Mouse (Mus musculus) ES-Bruce4 (cell line): ENCODE measurements around the gene 3110009E18Rik. TPM values are rescaled to one million over a fixed set of nuclear protein-coding genes. Genes with fewer than 3 reads are reported as not detected.
"Not testable (repeated sequence)": the region's sequence is repeated elsewhere in the genome, so short reads cannot be mapped to it uniquely, and the experiment has no call there.

Experiments
- H3K27ac ChIP-seq: 2 replicates; pipeline ENCODE4 v1.5.1; 2012; ENCODE audit warnings: low read length, inconsistent platforms; ENCODE audit not compliant: insufficient read depth
- H3K27me3 ChIP-seq: 2 replicates; pipeline ENCODE4 v1.6.1; 2012; ENCODE audit warnings: mild to moderate bottlenecking, low read length, inconsistent platforms; ENCODE audit not compliant: control insufficient read depth, poor library complexity, insufficient read depth, severe bottlenecking
- H3K36me3 ChIP-seq: 2 replicates; pipeline ENCODE4 v1.6.1; 2012; ENCODE audit warnings: inconsistent platforms, mild to moderate bottlenecking, low read length, moderate library complexity; ENCODE audit not compliant: control insufficient read depth, poor library complexity, insufficient read depth, severe bottlenecking
- H3K4me1 ChIP-seq: one replicate; pipeline ENCODE4 v1.8.1; 2011; ENCODE audit warnings: low read length; ENCODE audit not compliant: control insufficient read depth, insufficient read depth
- H3K4me3 ChIP-seq: 2 replicates; pipeline ENCODE4 v1.5.1; 2011; ENCODE audit warnings: low read depth, mild to moderate bottlenecking, low read length
- H3K9ac ChIP-seq: 2 replicates; pipeline ENCODE4 v1.6.1; 2012; ENCODE audit warnings: low read depth, mild to moderate bottlenecking, inconsistent platforms; ENCODE audit not compliant: poor library complexity, severe bottlenecking
- H3K9me3 ChIP-seq: replicated peaks from 2 replicates; pipeline ENCODE4 v1.6.1; 2012; ENCODE audit warnings: mild to moderate bottlenecking, low read length, inconsistent platforms; ENCODE audit not compliant: control insufficient read depth, poor library complexity, insufficient read depth, severe bottlenecking
- CTCF ChIP-seq: IDR thresholded peaks from one replicate; pipeline ENCODE4 v1.8.1; 2011; ENCODE audit warnings: low read depth, low read length
- EP300 ChIP-seq: IDR thresholded peaks from 2 replicates; pipeline ENCODE4 v1.6.1; 2011; ENCODE audit warnings: low read depth, low read length; ENCODE audit not compliant: insufficient read depth
- POLR2A ChIP-seq: IDR thresholded peaks from one replicate; pipeline ENCODE4 v1.8.1; 2011; ENCODE audit warnings: low read length; ENCODE audit not compliant: insufficient read depth
- polyA plus RNA-seq: library from polyadenylated mRNA; stranded (reverse); fragments of >200 nt; gene quantifications from 2 replicates; pipeline ENCODE4 v1.2.4, GENCODE M21; 2011; ENCODE audit warnings: low read depth; ENCODE audit not compliant: missing spikeins, insufficient read depth, insufficient read length

Gene 3110009E18Rik
- polyA plus RNA-seq, 1 experiment = 16.0 TPM

- Histone ChIP-seq H3K9ac (peak overlapping the region; percentile 31), H3K9me3 (no peaks in the 10 kb centered on the region), H3K27ac (peak overlapping the region; percentile 18; the same call in 1 of the 2 replicates), H3K4me1 (peaks cover 9% of the 10 kb centered on the region), H3K27me3 (no peaks in the 10 kb centered on the region), H3K36me3 (no peaks in the 10 kb centered on the region), H3K4me3 (peak overlapping the region; percentile 70)
- TF ChIP-seq EP300 (0 out of 2 replicates have a peak, but pooled peaks have one; percentile 35), CTCF (no peak)
Measured at GRCm38 (mm10) chr1:120086644-120087043, 34.3 kb upstream of the 3110009E18Rik start.

DNA sequence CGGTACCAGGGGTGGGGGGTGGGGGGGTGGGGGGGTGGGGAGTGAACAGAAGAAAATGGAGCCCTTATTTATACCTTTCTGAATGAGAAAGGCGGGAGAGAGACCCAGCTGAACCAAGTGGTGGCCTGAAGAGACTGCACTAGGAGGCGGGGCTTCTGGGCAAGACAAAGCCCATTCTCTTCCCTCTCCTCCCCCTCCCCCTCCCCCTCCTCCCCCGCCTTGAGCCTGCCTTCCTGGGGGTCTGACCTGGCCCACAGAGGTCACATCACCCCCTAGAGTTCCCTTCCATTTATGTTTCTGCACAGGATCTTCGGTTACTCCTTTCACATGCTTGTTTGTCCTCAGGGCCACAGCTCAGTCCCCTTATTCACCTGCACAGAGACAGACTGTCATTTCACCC, 31.8 kb upstream of the 3110009E18Rik start:
- Histone ChIP-seq H3K4me3 (no peak overlapping the region), H3K9me3 (peaks cover 13% of the 10 kb centered on the region), H3K4me1 (peaks cover 3% of the 10 kb centered on the region), H3K36me3 (no peaks in the 10 kb centered on the region), H3K9ac (peak overlapping the region; percentile 50; the same call in 1 of the 2 replicates), H3K27ac (peak overlapping the region; percentile 49), H3K27me3 (no peaks in the 10 kb centered on the region)
- TF ChIP-seq EP300 (peak; percentile 60; the same call in 1 of the 2 replicates), POLR2A (no peak)

DNA sequence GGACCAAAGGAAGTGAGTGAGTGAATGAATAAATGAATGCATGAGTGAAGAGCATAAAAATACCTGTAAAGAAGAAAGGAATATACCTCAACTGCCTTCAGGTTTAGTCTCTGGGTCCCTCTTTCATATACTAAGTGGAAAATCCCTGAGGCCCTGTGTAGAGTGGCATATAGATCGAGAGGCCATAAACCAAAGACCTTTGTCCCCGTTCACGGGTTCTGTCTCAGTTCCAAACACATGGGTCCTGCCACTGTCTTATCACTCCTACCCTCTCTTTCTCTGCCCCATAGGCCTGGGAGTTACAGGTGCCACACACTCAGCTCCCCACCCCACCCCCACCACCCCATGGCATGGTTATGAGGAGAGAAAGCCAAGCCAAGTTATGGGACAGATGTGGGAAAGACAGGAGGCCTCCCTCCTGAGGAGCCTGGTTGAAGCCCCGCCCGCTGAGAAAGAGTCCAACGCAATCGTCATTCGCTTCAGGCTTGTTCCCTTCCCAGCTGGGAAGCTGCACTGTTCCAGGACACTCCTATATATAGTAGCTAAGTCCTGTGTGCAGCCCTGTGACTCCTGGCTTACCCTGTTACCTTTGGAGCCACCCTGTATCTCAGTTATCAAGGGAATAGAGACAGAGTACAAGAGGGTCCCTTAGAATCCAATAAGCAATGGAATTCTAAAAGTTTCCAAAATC, 30.0 kb upstream of the 3110009E18Rik start:
- Histone ChIP-seq H3K4me3 (no peak overlapping the region), H3K9ac (no peak overlapping the region), H3K9me3 (peaks cover 13% of the 10 kb centered on the region), H3K27ac (peak overlapping the region; percentile 31; the same call in 1 of the 2 replicates), H3K36me3 (no peaks in the 10 kb centered on the region), H3K27me3 (no peaks in the 10 kb centered on the region), H3K4me1 (peaks cover 3% of the 10 kb centered on the region)
- TF ChIP-seq EP300 (no peak), POLR2A (no peak), CTCF (no peak)

DNA sequence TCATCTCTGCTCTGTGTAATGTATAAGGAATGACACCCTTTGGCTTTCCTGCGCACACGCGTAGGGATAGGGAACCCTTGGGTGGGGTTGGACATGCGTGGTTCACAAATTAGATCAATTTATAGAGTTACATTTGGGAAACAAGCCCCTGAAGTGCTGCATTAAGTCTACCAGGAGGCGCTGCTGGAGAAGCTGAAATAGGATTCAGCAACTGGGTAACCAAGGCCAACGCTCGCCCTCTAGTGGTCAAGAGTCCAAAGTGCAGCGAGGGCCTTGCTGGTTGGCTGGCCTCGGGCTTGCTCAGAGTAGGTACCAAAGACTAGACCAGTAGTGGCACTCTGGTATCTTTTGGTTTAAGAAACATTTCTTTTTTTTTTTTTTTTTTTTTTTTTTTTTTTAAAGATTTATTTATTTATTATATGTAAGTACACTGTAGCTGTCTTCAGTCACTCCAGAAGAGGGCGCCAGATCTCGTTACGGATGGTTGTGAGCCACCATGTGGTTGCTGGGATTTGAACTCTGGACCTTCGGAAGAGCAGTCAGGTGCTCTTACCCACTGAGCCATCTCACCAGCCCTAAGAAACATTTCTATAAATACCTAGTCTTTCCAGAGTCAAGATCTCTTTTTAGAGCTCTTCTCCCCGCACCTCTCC, 27.4 kb upstream of the 3110009E18Rik start:
- H3K36me3 ChIP-seq, H3K9ac ChIP-seq, H3K4me3 ChIP-seq, H3K4me1 ChIP-seq, H3K27me3 ChIP-seq, H3K27ac ChIP-seq: not testable (repeated sequence)
- peaks cover 16% of the 10 kb centered on the region for H3K9me3 ChIP-seq
- TF ChIP-seq EP300 (0 out of 2 replicates have a peak, but pooled peaks have one; percentile 28), CTCF (peak; percentile 85)

DNA sequence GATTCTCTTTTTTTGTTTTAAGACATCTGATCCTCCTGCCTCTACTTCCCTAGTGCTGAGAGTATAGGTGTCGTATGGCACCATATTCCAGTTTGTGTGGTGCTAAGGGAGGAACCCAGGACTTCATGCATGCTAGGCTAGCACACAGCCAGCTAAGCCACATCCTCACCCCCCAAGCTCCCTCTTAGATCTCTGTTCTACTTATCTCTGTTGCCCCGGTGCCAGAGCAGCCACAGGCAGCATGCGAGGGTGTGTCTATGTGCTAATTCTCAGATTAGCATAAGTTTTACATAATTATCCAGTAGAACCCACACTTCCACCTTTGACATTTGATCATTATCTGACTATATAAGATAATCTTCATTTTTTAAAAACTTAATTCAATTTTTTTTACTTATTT, 26.1 kb upstream of the 3110009E18Rik start:
- Histone ChIP-seq H3K4me1 (no peaks in the 10 kb centered on the region), H3K36me3 (no peaks in the 10 kb centered on the region), H3K9me3 (peaks cover 16% of the 10 kb centered on the region), H3K4me3 (no peak overlapping the region), H3K9ac (no peak overlapping the region), H3K27me3 (no peaks in the 10 kb centered on the region), H3K27ac (no peak overlapping the region)
- TF ChIP-seq CTCF (no peak), POLR2A (no peak), EP300 (no peak)

GRCm38 (mm10) chr1:120098327-120098726, 22.7 kb upstream of the 3110009E18Rik start:
- Histone ChIP-seq H3K9ac (no peak overlapping the region), H3K4me3 (no peak overlapping the region), H3K27ac (no peak overlapping the region), H3K36me3 (no peaks in the 10 kb centered on the region), H3K9me3 (peaks cover 4% of the 10 kb centered on the region), H3K4me1 (no peaks in the 10 kb centered on the region), H3K27me3 (no peaks in the 10 kb centered on the region)
- TF ChIP-seq POLR2A = no peak
- peak; percentile 45 for TF ChIP-seq CTCF
